Mouse (Mus musculus) kidney, adult 18-20 months (tissue): ENCODE data around the gene Ap2m1.

Experiments
- DNase-seq: peaks from one replicate; pipeline ENCODE4 v3.0.0; 2021

Ap2m1 gene

GRCm38 (mm10) chr16:20530941-20531340, 4.3 kb upstream of the Ap2m1 start:
- no peak for DNase-seq

- DNase-seq, result no peak
Measured at GRCm38 (mm10) chr16:20534617-20535295, 522 bp upstream of the Ap2m1 start.

GRCm38 (mm10) chr16:20536081-20536665, 895 bp downstream of the Ap2m1 start:
- DNase-seq, result no peak

- peak; percentile 68 for DNase-seq
Measured at GRCm38 (mm10) chr16:20537071-20537471, 1.8 kb downstream of the Ap2m1 start.

GRCm38 (mm10) chr16:20537601-20538320, 2.5 kb downstream of the Ap2m1 start:
- no peak for DNase-seq

DNA sequence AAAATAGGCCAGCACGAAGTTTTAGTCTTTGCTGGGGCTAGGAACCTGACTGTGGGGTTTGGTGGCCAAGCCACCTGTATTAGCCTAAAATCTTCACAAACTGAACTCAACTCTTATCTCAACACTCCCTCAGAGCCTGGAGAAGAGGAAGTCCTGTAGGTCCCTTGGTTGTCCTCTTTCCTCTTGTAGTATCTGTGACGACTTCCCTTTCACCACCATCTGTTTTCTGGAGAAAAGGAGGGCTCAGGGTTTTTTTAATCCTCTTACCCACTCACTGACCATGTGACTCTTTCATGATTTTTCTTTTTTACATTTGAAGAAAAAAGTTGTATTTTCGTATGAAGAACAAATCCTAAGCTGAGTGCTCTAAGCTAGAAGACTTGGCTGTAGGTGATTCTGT, 4.4 kb downstream of the Ap2m1 start:
- no peak for DNase-seq

- DNase-seq, result no peak
Measured at GRCm38 (mm10) chr16:20540438-20540837, 5.2 kb downstream of the Ap2m1 start.

- DNase-seq, result no peak
Measured at GRCm38 (mm10) chr16:20545696-20546095, 10.4 kb downstream of the Ap2m1 start.

- peak; percentile 11 for DNase-seq
Measured at GRCm38 (mm10) chr16:20547423-20547822, 12.1 kb downstream of the Ap2m1 start.

- DNase-seq, result peak; percentile 96
Measured at GRCm38 (mm10) chr16:20548096-20548948, 13.0 kb downstream of the Ap2m1 start, which contains the start of gene Abcf3. Gene Abcf3, plus strand, starts transcription at chr16:20548577.

GRCm38 (mm10) chr16:20549161-20549560, 13.9 kb downstream of the Ap2m1 start:
- no peak for DNase-seq

- no peak for DNase-seq
Measured at GRCm38 (mm10) chr16:20551691-20552090, 16.4 kb downstream of the Ap2m1 start.

DNA sequence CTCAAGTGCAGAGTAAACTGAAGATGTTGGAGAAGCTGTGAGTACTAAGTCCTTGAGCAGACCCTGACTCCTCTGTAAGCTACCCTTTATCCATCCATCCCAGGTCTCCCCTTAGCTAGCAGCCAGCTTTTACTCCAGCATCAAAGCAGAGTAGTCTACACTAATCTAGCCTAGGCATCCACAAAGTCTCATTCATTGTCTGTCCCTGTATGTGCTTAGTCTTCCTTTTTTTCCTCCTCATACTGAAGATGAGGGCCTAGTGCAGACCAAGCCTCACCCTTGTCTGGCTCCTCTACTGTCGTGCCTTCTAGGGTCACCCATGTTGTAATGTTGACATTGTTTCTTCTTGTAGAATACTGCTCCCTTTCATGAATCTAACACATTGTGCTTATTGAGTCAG, 17.3 kb downstream of the Ap2m1 start:
- no peak for DNase-seq

DNA sequence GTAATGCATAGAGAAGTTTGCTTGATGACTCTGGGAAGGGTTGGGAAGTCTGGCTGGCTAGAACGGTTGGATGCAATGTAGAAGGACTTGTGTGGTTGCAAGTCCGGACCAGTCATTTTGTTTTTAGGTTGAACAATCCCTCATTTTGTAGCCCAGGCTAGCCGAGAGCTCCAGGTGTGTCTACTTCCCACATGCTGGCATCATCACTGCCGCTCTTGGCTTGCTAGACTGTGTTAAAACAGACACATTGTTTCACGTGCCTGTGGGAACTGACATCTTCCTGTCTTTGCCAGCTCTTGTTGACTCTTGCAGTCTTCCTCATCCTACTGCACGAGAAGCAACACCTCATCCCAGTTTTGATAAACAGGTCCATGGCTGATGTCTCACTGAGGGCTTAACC, 19.7 kb downstream of the Ap2m1 start:
- no peak for DNase-seq

DNA sequence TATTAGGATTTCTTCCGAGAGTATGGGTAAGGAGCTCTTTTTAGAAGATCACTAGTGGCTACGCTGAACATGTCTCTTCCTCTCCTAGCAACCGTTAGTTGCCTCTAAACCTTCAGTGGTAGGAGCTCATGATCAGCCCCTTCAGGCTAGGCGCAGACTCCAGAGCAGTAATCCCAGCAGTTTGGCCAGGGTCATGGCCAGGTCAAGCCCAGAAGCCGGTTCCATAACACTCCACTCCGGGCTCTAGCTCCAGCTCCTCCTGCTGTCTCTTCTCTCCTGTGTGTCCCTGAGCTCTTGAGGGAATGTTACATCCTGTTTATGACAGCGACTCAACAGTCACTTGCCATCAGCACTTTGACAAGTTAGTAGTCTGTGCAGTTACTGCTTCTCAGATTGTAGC, 22.1 kb downstream of the Ap2m1 start:
- no peak for DNase-seq

DNA sequence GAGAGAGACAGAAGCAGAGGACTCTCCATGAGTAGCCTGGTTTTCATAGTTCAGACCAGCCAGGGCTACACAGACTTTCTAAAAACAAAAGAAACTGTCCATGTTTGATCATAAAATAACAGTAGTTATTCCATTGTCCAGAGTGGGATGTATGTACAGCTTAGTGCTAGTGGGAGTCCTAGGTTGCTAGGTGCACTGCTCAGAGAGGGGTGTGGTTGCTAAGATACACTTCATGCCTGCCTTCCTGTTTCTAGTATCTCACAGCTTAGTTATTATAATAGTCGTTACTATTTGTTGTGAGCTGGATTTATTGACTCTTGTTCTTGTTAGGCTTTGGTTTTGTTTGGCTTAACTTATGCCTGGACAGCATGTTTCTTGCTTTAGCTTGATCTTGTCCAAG, 29.8 kb downstream of the Ap2m1 start:
- no peak for DNase-seq

DNA sequence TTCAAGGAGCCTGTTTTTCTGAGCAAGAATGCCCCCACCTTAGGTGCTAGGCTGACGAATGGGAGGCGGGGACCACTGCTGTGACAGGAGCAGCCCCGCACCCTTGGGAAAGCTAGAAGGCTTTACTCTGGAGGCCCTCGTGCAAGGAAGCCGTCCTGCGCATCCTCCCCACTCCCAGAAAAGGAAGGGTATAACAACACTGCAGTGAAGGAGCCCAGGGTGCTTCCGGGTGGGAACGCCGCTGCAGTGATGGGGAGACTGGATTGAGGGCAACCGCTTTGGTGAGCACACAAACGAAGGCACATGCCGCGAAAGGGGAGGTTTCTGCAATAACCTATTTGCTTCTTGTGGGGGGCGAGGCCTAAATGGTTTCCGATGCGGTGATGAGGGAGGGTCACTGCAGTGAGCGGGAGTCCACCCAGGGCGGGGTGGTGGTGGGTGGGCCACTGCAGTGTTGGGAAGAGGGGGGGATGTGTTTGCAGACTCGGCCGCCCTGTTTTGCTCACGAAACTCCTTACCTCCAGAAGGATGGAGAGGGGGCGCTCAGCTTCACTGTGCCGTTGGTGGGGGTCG, 54.2 kb downstream of the Ap2m1 start, which contains the start of gene Vwa5b2:
TSS of gene Vwa5b2 (plus strand) at position 106 of the 573 bp plus-strand sequence.
- no peak for DNase-seq

- DNase-seq, result no peak
Measured at GRCm38 (mm10) chr16:20589939-20590679, 54.8 kb downstream of the Ap2m1 start.

DNA sequence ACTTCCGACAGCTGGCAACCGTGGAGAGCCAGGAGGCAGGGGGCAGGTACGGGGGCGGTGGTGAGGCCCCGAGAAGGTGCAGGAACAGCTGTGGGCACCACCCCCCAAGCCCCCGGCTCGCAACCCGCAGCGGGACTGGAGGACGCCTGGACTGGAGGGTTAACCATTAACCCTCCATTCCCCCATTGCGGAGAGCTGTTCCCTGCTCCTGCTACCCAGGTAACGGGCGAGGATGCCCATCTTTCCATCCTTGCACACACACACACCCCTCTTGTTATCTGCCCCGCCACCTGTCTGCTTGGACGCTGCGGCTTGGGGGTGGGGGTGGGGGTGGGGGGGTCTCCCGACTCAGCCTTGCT, 55.4 kb downstream of the Ap2m1 start:
- DNase-seq, result peak; percentile 24

- DNase-seq, result no peak
Measured at GRCm38 (mm10) chr16:20591076-20591705, 55.9 kb downstream of the Ap2m1 start.
